Mouse (Mus musculus) liver, embryonic 13.5 days (tissue): ENCODE data around the gene Rhox6. TPM values are rescaled to one million over a fixed set of nuclear protein-coding genes. Genes with fewer than 3 reads are reported as not detected.
"Not testable (repeated sequence)": the region's sequence is repeated elsewhere in the genome, so short reads cannot be mapped to it uniquely, and the experiment has no call there.

ENCODE experiments used
- ATAC-seq: fragments of 200-750 bp; cut with Nextera tagmentation; 2 replicates; pipeline ENCODE4 v1.8.0; 2017; ENCODE audit warnings: low read depth, mild to moderate bottlenecking, moderate number of reproducible peaks, moderate library complexity
- DNase-seq: peaks from one replicate; pipeline ENCODE4 v3.0.0; 2022
- H3K27ac ChIP-seq: fragments of 300-500 bp; sonication (generic); 2 replicates; pipeline ENCODE4 v1.5.1; 2015; ENCODE audit warnings: moderate library complexity, mild to moderate bottlenecking, inconsistent platforms
- H3K27me3 ChIP-seq: fragments of 300-500 bp; sonication (generic); 2 replicates; pipeline ENCODE4 v1.6.1; 2015; ENCODE audit warnings: mild to moderate bottlenecking, inconsistent platforms
- H3K36me3 ChIP-seq: fragments of 300-500 bp; sonication (generic); 2 replicates; pipeline ENCODE4 v1.6.1; 2015; ENCODE audit warnings: mild to moderate bottlenecking, inconsistent platforms
- H3K4me1 ChIP-seq: fragments of 300-500 bp; sonication (generic); replicated peaks from 2 replicates; pipeline ENCODE4 v1.6.1; 2015; ENCODE audit warnings: inconsistent platforms
- H3K4me2 ChIP-seq: fragments of 300-500 bp; sonication (generic); 2 replicates; pipeline ENCODE4 v1.6.1; 2015; ENCODE audit warnings: inconsistent platforms, mild to moderate bottlenecking, moderate library complexity
- H3K4me3 ChIP-seq: fragments of 300-500 bp; sonication (generic); replicated peaks from 2 replicates; pipeline ENCODE4 v1.5.1; 2015; ENCODE audit warnings: mild to moderate bottlenecking, inconsistent platforms
- H3K9ac ChIP-seq: fragments of 300-500 bp; sonication (generic); 2 replicates; pipeline ENCODE4 v1.6.1; 2015; ENCODE audit warnings: mild to moderate bottlenecking, inconsistent platforms
- H3K9me3 ChIP-seq: fragments of 300-500 bp; sonication (generic); replicated peaks from 2 replicates; pipeline ENCODE4 v1.6.1; 2016; ENCODE audit warnings: inconsistent platforms
- WGBS: fragments of 180-500 bp; shearing (Covaris S2); methylation state at CpG from one replicate; pipeline ENCODE4 v1.1.7; 2015; ENCODE audit not compliant: insufficient replicate concordance; 5-methylcytosine and 5-hydroxymethylcytosine counted together
- polyA plus RNA-seq: library from polyadenylated mRNA; unstranded; fragments of >200 nt; fragmentation: Nextera tagmentation; extraction: Ambion mirVana; gene quantifications from 2 replicates; pipeline ENCODE4 v1.2.1, GENCODE M21; 2015

Gene Rhox6
- polyA plus RNA-seq: not detected in 2 replicates

DNA sequence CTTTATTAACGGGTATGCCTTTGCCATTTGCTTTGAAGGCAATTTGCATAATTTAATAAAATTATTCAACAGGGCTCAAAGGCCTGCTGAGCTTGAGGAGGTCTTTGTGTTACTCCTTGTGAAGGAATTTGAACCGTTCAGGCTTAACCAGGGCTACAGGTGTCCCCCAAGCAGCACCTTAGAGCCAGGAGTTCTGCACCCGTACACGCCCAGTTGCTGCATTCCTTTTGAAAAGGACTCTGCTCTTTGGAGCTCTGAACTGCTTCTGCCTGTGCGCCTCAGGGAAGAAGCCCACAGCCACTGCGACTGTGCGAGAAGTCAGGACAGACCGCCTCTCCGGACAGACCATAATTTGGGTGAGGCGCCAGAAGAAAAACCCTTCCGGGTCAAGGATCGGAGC lies at the start of gene Rhox6:
TSS of gene Rhox6 (plus strand) at position 301 of the 400 bp plus-strand sequence.
- not testable (repeated sequence) for H3K27me3 ChIP-seq, H3K9ac ChIP-seq, H3K27ac ChIP-seq, H3K4me2 ChIP-seq, DNase-seq, H3K36me3 ChIP-seq, ATAC-seq, H3K4me3 ChIP-seq, H3K9me3 ChIP-seq, H3K4me1 ChIP-seq
- WGBS: 75% methylated on average over 4 of the region's 12 CpGs

DNA sequence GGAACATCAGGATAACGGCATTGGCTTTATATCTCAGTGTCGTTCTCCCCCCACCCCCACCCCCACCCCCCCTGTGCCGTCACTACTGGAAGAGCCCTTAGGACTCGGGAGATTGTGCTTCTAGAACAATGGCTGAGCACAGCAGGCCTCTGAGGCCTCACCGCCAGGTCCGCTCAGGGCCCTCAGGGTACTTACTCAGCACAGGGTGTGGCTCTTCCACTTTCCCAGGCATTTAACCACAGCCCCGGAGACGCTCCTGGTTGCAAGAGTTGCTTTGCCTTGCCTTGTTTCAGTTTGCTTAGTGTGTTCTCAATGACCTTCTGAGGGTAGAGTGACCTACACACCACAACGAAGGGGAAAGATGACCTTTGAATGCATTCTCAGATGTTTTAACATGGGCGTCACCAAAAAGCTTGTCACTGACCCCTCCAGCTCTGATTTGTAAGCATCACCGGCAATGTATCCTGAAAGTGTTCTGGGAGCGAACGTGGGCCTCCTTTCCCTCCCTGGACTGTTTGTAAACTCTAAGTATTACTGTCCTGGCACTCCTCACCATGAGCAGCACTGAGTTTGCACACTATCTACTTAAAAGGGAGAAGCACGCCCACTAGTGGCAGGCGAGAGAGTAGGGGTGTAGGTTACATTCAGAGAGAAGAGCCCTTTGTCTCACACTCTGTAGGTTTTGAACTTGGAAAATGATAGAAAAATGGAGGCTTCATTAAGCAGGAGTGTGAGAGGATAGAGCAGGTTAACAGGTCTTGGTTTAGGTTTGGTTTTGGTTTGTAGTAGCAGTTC lies 19.2 kb upstream of the Rhox6 start:
- no peak for DNase-seq
- no peak overlapping the region for H3K4me2 ChIP-seq
- H3K9ac ChIP-seq: no peak overlapping the region
- no peaks in the 10 kb centered on the region for H3K27me3 ChIP-seq
- H3K36me3 ChIP-seq: no peaks in the 10 kb centered on the region
- H3K4me1 ChIP-seq: no peaks in the 10 kb centered on the region
- no peak overlapping the region for H3K27ac ChIP-seq
- 64% methylated on average over 15 of the region's 15 CpGs for WGBS
- no peak for ATAC-seq
- no peaks in the 10 kb centered on the region for H3K9me3 ChIP-seq
- H3K4me3 ChIP-seq: no peak overlapping the region

GRCm38 (mm10) chrX:37809396-37809795 lies 17.3 kb upstream of the Rhox6 start:
- H3K27ac ChIP-seq: no peak overlapping the region
- H3K27me3 ChIP-seq: no peaks in the 10 kb centered on the region
- no peak overlapping the region for H3K4me2 ChIP-seq
- ATAC-seq (no peak), DNase-seq (no peak)
- no peaks in the 10 kb centered on the region for H3K4me1 ChIP-seq
- H3K9ac ChIP-seq: no peak overlapping the region
- WGBS: 68% methylated on average over 2 of the region's 2 CpGs
- H3K36me3 ChIP-seq: no peaks in the 10 kb centered on the region
- H3K4me3 ChIP-seq: no peak overlapping the region
- H3K9me3 ChIP-seq: no peaks in the 10 kb centered on the region

DNA sequence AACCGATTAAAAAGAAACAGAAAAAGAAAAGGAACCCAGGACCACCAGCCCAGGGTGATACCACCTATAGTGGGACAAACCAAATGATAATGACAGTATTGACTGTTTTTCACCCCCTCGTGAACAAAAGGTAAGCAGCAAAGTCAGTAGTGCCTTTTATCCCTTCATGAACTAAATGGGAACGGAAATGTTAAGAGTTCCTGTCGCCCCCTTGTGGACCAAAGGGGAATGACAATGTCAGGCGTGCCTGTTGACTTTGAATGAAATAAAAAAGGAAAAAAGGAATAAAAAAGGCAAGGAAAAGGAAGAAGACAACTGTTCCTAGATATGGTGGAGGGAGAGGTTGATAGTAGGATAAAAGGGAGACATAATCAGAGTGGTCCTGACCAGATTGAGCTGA lies 15.5 kb upstream of the Rhox6 start:
- Histone ChIP-seq H3K9me3 (no peaks in the 10 kb centered on the region), H3K4me2 (no peak overlapping the region), H3K36me3 (no peaks in the 10 kb centered on the region), H3K9ac (no peak overlapping the region), H3K4me1 (no peaks in the 10 kb centered on the region), H3K27me3 (no peaks in the 10 kb centered on the region), H3K4me3 (no peak overlapping the region), H3K27ac (no peak overlapping the region)
- DNase-seq (no peak), ATAC-seq (no peak)
- 23% methylated on average over 5 of the region's 5 CpGs for WGBS

DNA sequence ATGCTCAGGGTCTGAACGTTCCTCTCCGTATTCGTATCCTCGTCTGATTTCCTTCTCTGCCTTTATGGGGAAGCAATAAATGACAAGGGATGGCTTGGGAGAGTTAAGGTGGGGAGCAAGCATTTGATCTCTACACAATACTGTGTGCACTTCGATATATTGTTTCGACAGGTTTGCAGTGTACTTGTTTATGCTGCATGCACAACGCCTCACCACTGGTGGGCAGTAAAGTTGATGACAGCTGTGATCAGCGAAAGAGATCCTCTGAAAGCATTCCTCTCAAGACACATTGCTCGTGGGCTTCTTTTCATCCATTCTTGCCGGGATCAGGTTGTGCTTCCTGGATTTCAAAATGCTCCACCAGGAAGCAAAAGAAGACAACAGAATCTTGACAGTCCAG lies 11.0 kb upstream of the Rhox6 start:
- Histone ChIP-seq H3K4me1 (no peaks in the 10 kb centered on the region), H3K36me3 (no peaks in the 10 kb centered on the region), H3K4me2 (no peak overlapping the region), H3K9me3 (no peaks in the 10 kb centered on the region), H3K9ac (no peak overlapping the region), H3K27ac (no peak overlapping the region), H3K4me3 (no peak overlapping the region), H3K27me3 (no peaks in the 10 kb centered on the region)
- 59% methylated on average over 10 of the region's 10 CpGs for WGBS
- ATAC-seq (no peak), DNase-seq (no peak)

DNA sequence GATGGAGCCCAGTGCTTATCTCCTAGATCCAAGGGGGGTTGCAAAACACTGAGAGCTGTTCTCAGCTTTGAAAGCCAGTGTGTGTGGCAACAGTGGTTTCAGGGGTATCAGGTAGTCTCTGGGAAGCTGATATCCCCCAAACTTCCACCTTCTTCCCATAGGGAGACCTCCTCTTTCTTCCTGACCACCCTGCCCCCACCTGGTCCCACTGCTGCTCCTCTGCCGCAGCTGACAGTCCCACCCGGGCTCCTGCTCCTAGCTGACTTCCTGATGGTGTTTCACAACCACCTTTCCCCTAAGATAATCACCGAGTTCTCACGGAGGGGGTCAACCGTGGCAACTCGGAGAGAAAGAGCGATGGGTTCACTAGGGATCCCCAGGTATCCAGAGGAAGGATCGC lies 4.7 kb downstream of the Rhox6 start, which contains the start of gene Rhox7a:
TSS of gene Rhox7a (plus strand) at position 301 of the 400 bp plus-strand sequence.
- DNase-seq, H3K4me3 ChIP-seq, ATAC-seq, H3K4me2 ChIP-seq, H3K27me3 ChIP-seq, H3K9me3 ChIP-seq, H3K9ac ChIP-seq, H3K4me1 ChIP-seq, H3K36me3 ChIP-seq, H3K27ac ChIP-seq: not testable (repeated sequence)
- WGBS: 57% methylated on average over 8 of the region's 8 CpGs

- H3K4me2 ChIP-seq: no peak overlapping the region
- no peaks in the 10 kb centered on the region for H3K36me3 ChIP-seq
- no peak overlapping the region for H3K9ac ChIP-seq
- H3K9me3 ChIP-seq: no peaks in the 10 kb centered on the region
- no peak for ATAC-seq
- WGBS: 77% methylated on average over 2 of the region's 2 CpGs
- H3K4me3 ChIP-seq: no peak overlapping the region
- H3K4me1 ChIP-seq: no peaks in the 10 kb centered on the region
- no peak overlapping the region for H3K27ac ChIP-seq
- H3K27me3 ChIP-seq: no peaks in the 10 kb centered on the region
- no peak for DNase-seq
These were observed 44.9 kb downstream of the Rhox6 start for GRCm38 (mm10) chrX:37871641-37872040.

DNA sequence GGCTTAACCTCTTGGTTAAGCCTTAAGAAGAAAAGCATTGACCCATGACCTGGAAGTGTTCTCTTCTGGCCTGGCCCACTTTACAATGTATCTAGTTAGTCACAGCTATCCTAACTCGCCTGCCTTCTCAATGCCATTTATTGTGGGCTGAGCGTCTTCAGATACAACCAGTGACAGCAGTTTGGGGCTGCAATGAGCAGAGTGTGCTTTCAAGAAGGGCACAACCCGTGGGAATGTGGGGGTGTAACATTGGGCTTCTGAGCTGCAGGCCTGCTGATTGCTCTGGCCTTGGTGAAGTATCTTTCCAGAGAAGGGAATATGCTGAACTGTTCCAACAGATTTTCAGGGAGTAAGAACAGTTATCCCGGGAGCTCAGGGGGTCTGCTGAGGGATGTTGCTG lies 52.1 kb downstream of the Rhox6 start, which contains the start of gene Rhox8:
TSS of gene Rhox8 (minus strand) at position 101 of the 400 bp plus-strand sequence.
- DNase-seq (no peak), ATAC-seq (no peak)
- Histone ChIP-seq H3K4me2 (no peak within 1 kb of the TSS), H3K27me3 (no peaks in the 10 kb centered on the region), H3K9me3 (no peaks in the 10 kb centered on the region), H3K9ac (no peak within 1 kb of the TSS), H3K4me3 (no peak within 1 kb of the TSS), H3K4me1 (no peaks in the 10 kb centered on the region), H3K27ac (no peak within 1 kb of the TSS), H3K36me3 (no peaks in the 10 kb centered on the region)
- 64% methylated on average over 4 of the region's 4 CpGs for WGBS

Other genes with a start within 250 kb of the Rhox6 start
- gene Rhox3f, start 245.9 kb upstream of the Rhox6 start, polyA plus RNA-seq: not detected in 2 replicates
- gene Rhox4f, start 219.2 kb upstream of the Rhox6 start, polyA plus RNA-seq: not detected in 2 replicates
- not detected in 2 replicates for gene Rhox3g, start 198.3 kb upstream of the Rhox6 start, polyA plus RNA-seq
- not detected in 2 replicates for gene Rhox2g, start 183.4 kb upstream of the Rhox6 start, polyA plus RNA-seq
- not detected in 2 replicates for gene Rhox4g, start 175.6 kb upstream of the Rhox6 start, polyA plus RNA-seq
- not detected in 2 replicates for gene Rhox3h, start 158.1 kb upstream of the Rhox6 start, polyA plus RNA-seq
- gene Rhox2h, start 153.6 kb upstream of the Rhox6 start, polyA plus RNA-seq: not detected in 2 replicates
- 3.1 and 3.2 TPM in 2 replicates for gene Rhox5, start 22.1 kb upstream of the Rhox6 start, polyA plus RNA-seq
- not detected in 2 replicates for gene Rhox7a, start 4.8 kb downstream of the Rhox6 start, polyA plus RNA-seq
- not detected in 2 replicates for gene Rhox8, start 52.0 kb downstream of the Rhox6 start, polyA plus RNA-seq
- gene Rhox7b, start 70.3 kb downstream of the Rhox6 start, polyA plus RNA-seq: not detected in 2 replicates
- not detected in 2 replicates for gene Rhox9, start 74.9 kb downstream of the Rhox6 start, polyA plus RNA-seq
- gene Btg1-ps1, start 191.9 kb downstream of the Rhox6 start, polyA plus RNA-seq: not detected in 2 replicates
- gene Btg1-ps2, start 216.2 kb downstream of the Rhox6 start, polyA plus RNA-seq: not detected in 2 replicates
- gene Rhox10, start 239.6 kb downstream of the Rhox6 start, polyA plus RNA-seq: not detected in 2 replicates